Mouse (Mus musculus) heart, embryonic 15.5 days (tissue): Measurements from ENCODE around the gene Trf. TPM values are rescaled to one million over a fixed set of nuclear protein-coding genes. Genes with fewer than 3 reads are reported as not detected.
"Not testable (repeated sequence)": the region's sequence is repeated elsewhere in the genome, so short reads cannot be mapped to it uniquely, and the experiment has no call there.

Experiments
- ATAC-seq: fragments of 200-750 bp; cut with Nextera tagmentation; replicated peaks from 2 replicates; pipeline ENCODE4 v1.8.0; 2017; ENCODE audit warnings: low read depth, moderate TSS enrichment; ENCODE audit not compliant: insufficient number of reproducible peaks, insufficient read depth, low FRiP score
- H3K27ac ChIP-seq: fragments of 300-500 bp; sonication (generic); 2 replicates; pipeline ENCODE4 v1.5.1; 2015; ENCODE audit warnings: mild to moderate bottlenecking, inconsistent platforms
- H3K27me3 ChIP-seq: fragments of 300-500 bp; sonication (generic); 2 replicates; pipeline ENCODE4 v1.6.1; 2015; ENCODE audit warnings: inconsistent platforms
- H3K36me3 ChIP-seq: fragments of 300-500 bp; sonication (generic); 2 replicates; pipeline ENCODE4 v1.6.1; 2015; ENCODE audit warnings: mild to moderate bottlenecking, inconsistent platforms
- H3K4me1 ChIP-seq: fragments of 300-500 bp; sonication (generic); replicated peaks from 2 replicates; pipeline ENCODE4 v1.6.1; 2015; ENCODE audit warnings: inconsistent platforms
- H3K4me2 ChIP-seq: fragments of 300-500 bp; sonication (generic); 2 replicates; pipeline ENCODE4 v1.6.1; 2015; ENCODE audit warnings: inconsistent platforms, mild to moderate bottlenecking, moderate library complexity
- H3K4me3 ChIP-seq: fragments of 300-500 bp; sonication (generic); 2 replicates; pipeline ENCODE4 v1.5.1; 2015; ENCODE audit warnings: mild to moderate bottlenecking, inconsistent platforms
- H3K9ac ChIP-seq: fragments of 300-500 bp; sonication (generic); 2 replicates; pipeline ENCODE4 v1.6.1; 2015; ENCODE audit warnings: mild to moderate bottlenecking, inconsistent platforms
- H3K9me3 ChIP-seq: fragments of 300-500 bp; sonication (generic); replicated peaks from 2 replicates; pipeline ENCODE4 v1.6.1; 2016; ENCODE audit warnings: inconsistent platforms
- WGBS: fragments of 180-500 bp; shearing (Covaris S2); methylation state at CpG from one replicate; pipeline ENCODE4 v1.1.7; 2015; ENCODE audit warnings: mixed read lengths; 5-methylcytosine and 5-hydroxymethylcytosine counted together
- polyA plus RNA-seq: library from polyadenylated mRNA; unstranded; fragments of >200 nt; fragmentation: Nextera tagmentation; extraction: Ambion mirVana; gene quantifications from 2 replicates; pipeline ENCODE4 v1.2.1, GENCODE M21; 2015

The Trf gene
- polyA plus RNA-seq, 1 experiment from 2014 or later: 36.7 TPM

GRCm38 (mm10) chr9:103181886-103182285 is 48.4 kb downstream of the Trf start:
- WGBS: 82% methylated on average over 8 of the region's 8 CpGs
- H3K27me3 ChIP-seq: no peaks in the 10 kb centered on the region

GRCm38 (mm10) chr9:103180807-103181565 is 49.3 kb downstream of the Trf start:
- Histone ChIP-seq H3K9ac (peak overlapping the region; percentile 64), H3K36me3 (no peaks in the 10 kb centered on the region), H3K27ac (peak overlapping the region; percentile 72), H3K9me3 (no peaks in the 10 kb centered on the region), H3K4me1 (peaks cover 10% of the 10 kb centered on the region), H3K4me3 (peak overlapping the region; percentile 56), H3K4me2 (peak overlapping the region; percentile 79), H3K27me3 (no peaks in the 10 kb centered on the region)
- ATAC-seq: peak; percentile 89
- WGBS: 2% methylated on average over 20 of the region's 20 CpGs

More at GRCm38 (mm10) chr9:103181886-103182285, 48.4 kb downstream of the Trf start:
- Histone ChIP-seq H3K4me3 (no peak overlapping the region), H3K9ac (no peak overlapping the region), H3K9me3 (no peaks in the 10 kb centered on the region), H3K27ac (no peak overlapping the region), H3K4me2 (no peak overlapping the region), H3K36me3 (no peaks in the 10 kb centered on the region), H3K4me1 (peaks cover 10% of the 10 kb centered on the region)
- ATAC-seq: no peak

- Histone ChIP-seq H3K27ac (0 out of 2 replicates have a peak overlapping the region, but pooled peaks have one; percentile 72), H3K36me3 (no peaks in the 10 kb centered on the region), H3K9me3 (no peaks in the 10 kb centered on the region), H3K27me3 (no peaks in the 10 kb centered on the region), H3K4me1 (peaks cover 10% of the 10 kb centered on the region), H3K4me2 (peak overlapping the region; percentile 79), H3K9ac (peak overlapping the region; percentile 64), H3K4me3 (peak overlapping the region; percentile 56)
- peak; percentile 40; the same call in 1 of the 2 replicates for ATAC-seq
- WGBS: 52% methylated on average over 3 of the region's 3 CpGs
Observed at GRCm38 (mm10) chr9:103180303-103180702, 49.9 kb downstream of the Trf start.

GRCm38 (mm10) chr9:103175692-103176091 is 54.6 kb downstream of the Trf start:
- Histone ChIP-seq H3K4me3 (no peak overlapping the region), H3K4me2 (no peak overlapping the region), H3K4me1 (peaks cover 6% of the 10 kb centered on the region), H3K9ac (no peak overlapping the region), H3K9me3 (no peaks in the 10 kb centered on the region), H3K27me3 (no peaks in the 10 kb centered on the region), H3K36me3 (no peaks in the 10 kb centered on the region), H3K27ac (no peak overlapping the region)
- ATAC-seq: no peak
- WGBS: 93% methylated on average over 7 of the region's 7 CpGs

GRCm38 (mm10) chr9:103174771-103175519 is 55.3 kb downstream of the Trf start:
- ATAC-seq: no peak
- Histone ChIP-seq H3K9ac (no peak overlapping the region), H3K4me1 (no peaks in the 10 kb centered on the region), H3K4me3 (no peak overlapping the region), H3K9me3 (no peaks in the 10 kb centered on the region), H3K27me3 (peaks cover under 1% of the 10 kb centered on the region; the same call in 1 of the 2 replicates), H3K4me2 (no peak overlapping the region), H3K36me3 (no peaks in the 10 kb centered on the region), H3K27ac (no peak overlapping the region)
- 54% methylated on average over 6 of the region's 6 CpGs for WGBS

- Histone ChIP-seq H3K4me1 (peaks cover 3% of the 10 kb centered on the region; the same call in 1 of the 2 replicates), H3K4me3 (no peak overlapping the region)
- 42% methylated on average over 7 of the region's 7 CpGs for WGBS
Observed at GRCm38 (mm10) chr9:103168771-103169170, 61.5 kb downstream of the Trf start.

GRCm38 (mm10) chr9:103168046-103168445 is 62.2 kb downstream of the Trf start:
- no peaks in the 10 kb centered on the region for H3K9me3 ChIP-seq
- ATAC-seq: no peak
- no peak overlapping the region for H3K9ac ChIP-seq
- H3K27ac ChIP-seq: no peak overlapping the region
- H3K4me2 ChIP-seq: no peak overlapping the region
- no peak overlapping the region for H3K4me3 ChIP-seq
- peaks cover 7% of the 10 kb centered on the region; the same call in 1 of the 2 replicates for H3K27me3 ChIP-seq
- H3K36me3 ChIP-seq: no peaks in the 10 kb centered on the region
- H3K4me1 ChIP-seq: peaks cover 3% of the 10 kb centered on the region; the same call in 1 of the 2 replicates
- 80% methylated on average over 6 of the region's 6 CpGs for WGBS

More at GRCm38 (mm10) chr9:103168771-103169170, 61.5 kb downstream of the Trf start:
- Histone ChIP-seq H3K36me3 (no peaks in the 10 kb centered on the region), H3K27me3 (peaks cover 7% of the 10 kb centered on the region; the same call in 1 of the 2 replicates), H3K9me3 (no peaks in the 10 kb centered on the region), H3K4me2 (no peak overlapping the region), H3K9ac (no peak overlapping the region), H3K27ac (no peak overlapping the region)
- ATAC-seq: no peak

GRCm38 (mm10) chr9:103163806-103164205 is 66.4 kb downstream of the Trf start:
- Histone ChIP-seq H3K4me2 (no peak overlapping the region), H3K9me3 (no peaks in the 10 kb centered on the region), H3K4me3 (no peak overlapping the region), H3K9ac (no peak overlapping the region), H3K36me3 (no peaks in the 10 kb centered on the region), H3K4me1 (peaks cover 1% of the 10 kb centered on the region; the same call in 1 of the 2 replicates), H3K27ac (no peak overlapping the region), H3K27me3 (no peaks in the 10 kb centered on the region)
- 69% methylated on average over 15 of the region's 15 CpGs for WGBS
- ATAC-seq: no peak

- H3K27me3 ChIP-seq, H3K4me1 ChIP-seq, H3K9me3 ChIP-seq, H3K4me3 ChIP-seq, H3K27ac ChIP-seq, H3K9ac ChIP-seq, H3K36me3 ChIP-seq, ATAC-seq, H3K4me2 ChIP-seq: not testable (repeated sequence)
- WGBS: 82% methylated on average over 7 of the region's 7 CpGs
Observed at GRCm38 (mm10) chr9:103155158-103155557, 75.1 kb downstream of the Trf start.

GRCm38 (mm10) chr9:103154568-103154967 is 75.7 kb downstream of the Trf start:
- 76% methylated on average over 2 of the region's 2 CpGs for WGBS
- no peak overlapping the region for H3K4me3 ChIP-seq
- no peaks in the 10 kb centered on the region for H3K36me3 ChIP-seq
- ATAC-seq: no peak
- no peak overlapping the region for H3K9ac ChIP-seq
- no peaks in the 10 kb centered on the region for H3K9me3 ChIP-seq
- no peaks in the 10 kb centered on the region for H3K27me3 ChIP-seq
- no peak overlapping the region for H3K4me2 ChIP-seq
- no peaks in the 10 kb centered on the region for H3K4me1 ChIP-seq
- no peak overlapping the region for H3K27ac ChIP-seq
